Mouse (Mus musculus) hindbrain, embryonic 11.5 days (tissue): Measurements from ENCODE around the gene Obp2a. TPM values are rescaled to one million over a fixed set of nuclear protein-coding genes. Genes with fewer than 3 reads are reported as not detected.
"Not testable (repeated sequence)": the region's sequence is repeated elsewhere in the genome, so short reads cannot be mapped to it uniquely, and the experiment has no call there.

Experiments
- ATAC-seq: fragments of 200-750 bp; cut with Nextera tagmentation; 2 replicates; pipeline ENCODE4 v1.8.0; 2017; ENCODE audit warnings: mild to moderate bottlenecking, moderate TSS enrichment, moderate library complexity; ENCODE audit not compliant: low FRiP score
- DNase-seq: peaks from one replicate; pipeline ENCODE4 v3.0.0-alpha.2; 2015; ENCODE audit warnings: low spot score
- H3K27ac ChIP-seq: fragments of 300-500 bp; sonication (generic); 2 replicates; pipeline ENCODE4 v1.5.1; 2014; ENCODE audit warnings: mild to moderate bottlenecking, low read depth, low read length
- H3K27me3 ChIP-seq: fragments of 300-500 bp; sonication (generic); 2 replicates; pipeline ENCODE4 v1.6.1; 2014; ENCODE audit warnings: mild to moderate bottlenecking, low read length, moderate library complexity, mixed read lengths; ENCODE audit not compliant: control insufficient read depth, insufficient read depth
- H3K36me3 ChIP-seq: fragments of 300-500 bp; sonication (generic); 2 replicates; pipeline ENCODE4 v1.6.1; 2014; ENCODE audit warnings: mild to moderate bottlenecking, low read length, moderate library complexity, mixed read lengths; ENCODE audit not compliant: control insufficient read depth, insufficient read depth
- H3K4me1 ChIP-seq: fragments of 300-500 bp; sonication (generic); replicated peaks from 2 replicates; pipeline ENCODE4 v1.6.1; 2014; ENCODE audit warnings: low read length, mixed read lengths; ENCODE audit not compliant: control insufficient read depth, insufficient read depth
- H3K4me2 ChIP-seq: fragments of 300-500 bp; sonication (generic); replicated peaks from 2 replicates; pipeline ENCODE4 v1.6.1; 2014; ENCODE audit warnings: mild to moderate bottlenecking, low read depth, low read length
- H3K4me3 ChIP-seq: fragments of 300-500 bp; sonication (generic); 2 replicates; pipeline ENCODE4 v1.5.1; 2014; ENCODE audit warnings: low read depth, low read length
- H3K9ac ChIP-seq: fragments of 300-500 bp; sonication (generic); 2 replicates; pipeline ENCODE4 v1.6.1; 2014; ENCODE audit warnings: low read depth, low read length
- H3K9me3 ChIP-seq: fragments of 300-500 bp; sonication (generic); 2 replicates; pipeline ENCODE4 v1.6.1; 2016; ENCODE audit warnings: low read length; ENCODE audit not compliant: control insufficient read depth
- WGBS: fragments of 180-500 bp; shearing (Covaris S2); extraction: QIAGEN DNeasy Blood & Tissue Kit; methylation state at CpG from one replicate; pipeline ENCODE4 v1.1.7; 2014; 5-methylcytosine and 5-hydroxymethylcytosine counted together
- polyA plus RNA-seq: library from polyadenylated mRNA; unstranded; fragments of >200 nt; fragmentation: Nextera tagmentation; extraction: Ambion mirVana; gene quantifications from 2 replicates; pipeline ENCODE4 v1.2.1, GENCODE M21; 2014

The Obp2a gene
- polyA plus RNA-seq, 1 experiment from 2014 or later: not detected

DNA sequence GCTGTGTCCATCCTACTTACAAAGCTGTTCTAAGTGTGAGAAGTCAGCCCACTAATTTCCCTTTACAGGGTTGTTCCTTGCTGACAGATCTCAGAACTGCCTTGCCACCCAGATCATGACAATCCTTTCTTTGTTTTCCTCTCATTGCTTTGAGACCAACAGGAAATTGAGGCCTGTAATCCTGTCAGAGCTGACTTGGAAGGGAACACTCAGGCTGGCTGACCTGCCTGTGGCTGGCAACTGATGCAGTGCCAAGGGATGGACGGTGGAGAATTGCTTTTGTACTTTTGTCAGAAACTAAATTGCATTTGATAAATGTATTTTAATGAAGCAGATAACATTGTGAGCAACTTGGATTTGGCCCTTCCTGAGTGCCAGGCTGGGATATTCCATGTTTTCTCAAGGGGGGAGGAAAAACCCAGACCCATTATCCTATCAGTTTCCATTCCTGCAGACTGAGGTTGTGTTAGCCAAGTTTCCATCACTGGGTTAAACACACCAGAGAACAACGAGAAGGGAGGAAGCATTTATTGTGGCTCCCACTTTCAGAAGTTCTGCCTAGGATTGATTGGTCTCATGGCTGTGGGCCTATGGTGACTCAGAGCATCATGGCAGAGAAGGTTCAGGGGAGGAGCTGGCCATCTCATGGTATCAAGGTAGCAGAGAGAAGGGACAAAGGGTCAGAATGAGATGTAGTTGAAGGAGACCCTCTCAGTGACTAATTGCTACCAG is 33.5 kb downstream of the Obp2a start:
- whole genome bisulfite sequencing: 73% methylated on average over 2 of the region's 2 CpGs
- ATAC-seq: no peak
- Histone ChIP-seq H3K9me3 (no peaks in the 10 kb centered on the region), H3K27ac (no peak overlapping the region), H3K9ac (no peak overlapping the region), H3K4me2 (no peak overlapping the region), H3K4me1 (no peaks in the 10 kb centered on the region), H3K36me3 (no peaks in the 10 kb centered on the region), H3K27me3 (no peaks in the 10 kb centered on the region), H3K4me3 (no peak overlapping the region)
- DNase-seq: no peak

DNA sequence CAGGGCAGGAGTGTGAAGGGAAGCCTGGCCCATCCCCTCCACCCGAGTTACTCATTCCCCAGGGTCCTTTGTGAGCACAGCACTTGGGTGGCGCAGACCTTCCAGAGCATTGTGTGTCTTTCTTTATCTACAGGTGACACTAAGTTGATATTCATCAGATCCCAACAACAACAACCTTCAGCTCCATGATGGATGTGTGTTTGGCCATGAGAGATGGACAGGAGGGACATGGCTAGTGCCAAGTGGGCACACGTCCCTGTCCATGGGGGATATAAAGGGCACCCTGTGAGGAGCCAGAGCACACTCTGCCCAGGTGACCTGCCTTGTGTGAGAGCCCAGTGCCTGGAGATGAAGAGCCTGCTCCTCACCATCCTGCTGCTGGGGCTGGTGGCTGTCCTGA is 36.9 kb downstream of the Obp2a start, which contains the start of gene Obp2b:
TSS of gene Obp2b (plus strand) at position 301 of the 400 bp plus-strand sequence.
- not testable (repeated sequence) for H3K4me2 ChIP-seq, H3K9me3 ChIP-seq, H3K36me3 ChIP-seq, H3K27ac ChIP-seq, ATAC-seq, DNase-seq, H3K9ac ChIP-seq, H3K4me3 ChIP-seq, H3K27me3 ChIP-seq, H3K4me1 ChIP-seq
- 89% methylated on average over 3 of the region's 3 CpGs for WGBS

DNA sequence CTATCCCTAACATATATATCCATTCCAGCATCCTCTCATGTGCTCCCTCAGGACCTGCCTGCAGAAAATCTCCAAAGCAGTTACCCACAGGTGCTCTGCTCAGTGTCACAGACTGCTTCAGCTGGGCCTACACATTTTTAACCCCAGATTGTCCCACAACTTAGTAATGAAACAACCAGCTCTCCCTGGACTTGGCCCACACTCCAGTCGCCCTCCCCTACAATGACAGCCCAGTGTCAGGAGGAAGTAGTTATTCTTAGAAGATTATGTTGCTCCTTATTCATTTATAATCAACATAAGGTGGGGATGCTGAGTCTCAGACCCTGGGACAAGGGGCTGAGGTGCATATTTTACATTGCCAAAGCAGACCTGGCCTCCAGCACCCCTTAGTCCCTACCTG is 41.8 kb downstream of the Obp2a start:
- no peaks in the 10 kb centered on the region for H3K36me3 ChIP-seq
- ATAC-seq (no peak), DNase-seq (no peak)
- no peak overlapping the region for H3K27ac ChIP-seq
- no peak overlapping the region for H3K4me3 ChIP-seq
- no peak overlapping the region for H3K4me2 ChIP-seq
- H3K9me3 ChIP-seq: no peaks in the 10 kb centered on the region
- no peaks in the 10 kb centered on the region for H3K4me1 ChIP-seq
- H3K27me3 ChIP-seq: no peaks in the 10 kb centered on the region
- 74% methylated on average over 1 of the region's 1 CpGs for WGBS
- H3K9ac ChIP-seq: no peak overlapping the region

Other genes starting within 250 kb of the Obp2a start
- 0.57 TPM in 1 of 2 replicates, not detected in the other for gene Clic3, start 243.2 kb upstream of the Obp2a start, polyA plus RNA-seq
- 27.6 and 28.0 TPM in 2 replicates for gene Paxx, start 238.9 kb upstream of the Obp2a start, polyA plus RNA-seq
- 0.39 and 0.64 TPM in 2 replicates for gene Ptgds, start 230.0 kb upstream of the Obp2a start, polyA plus RNA-seq
- not detected in 2 replicates for gene Lcn12, start 206.1 kb upstream of the Obp2a start, polyA plus RNA-seq
- gene Fbxw5, start 199.3 kb upstream of the Obp2a start, polyA plus RNA-seq: 64.2 and 75.3 TPM in 2 replicates
- 4.0 and 6.1 TPM in 2 replicates for gene C8g, start 198.3 kb upstream of the Obp2a start, polyA plus RNA-seq
- 25.3 and 32.3 TPM in 2 replicates for gene Traf2, start 153.1 kb upstream of the Obp2a start, polyA plus RNA-seq
- 380 and 436 TPM in 2 replicates for gene Edf1, start 142.2 kb upstream of the Obp2a start, polyA plus RNA-seq
- gene Mamdc4, start 125.2 kb upstream of the Obp2a start, polyA plus RNA-seq: 3.0 and 4.2 TPM in 2 replicates
- gene Phpt1, start 124.8 kb upstream of the Obp2a start, polyA plus RNA-seq: 161 and 167 TPM in 2 replicates
- gene Ajm1, start 118.3 kb upstream of the Obp2a start, polyA plus RNA-seq: 0.38 and 0.59 TPM in 2 replicates
- 53.3 and 55.3 TPM in 2 replicates for gene Rabl6, start 91.5 kb upstream of the Obp2a start, polyA plus RNA-seq
- 0.14 and 0.22 TPM in 2 replicates for gene Ccdc183, start 82.4 kb upstream of the Obp2a start, polyA plus RNA-seq
- 17.6 and 18.0 TPM in 2 replicates for gene Tmem141, start 78.0 kb upstream of the Obp2a start, polyA plus RNA-seq
- 0.57 and 0.82 TPM in 2 replicates for gene Fcna, start 72.0 kb upstream of the Obp2a start, polyA plus RNA-seq
- not detected in 2 replicates for gene Lcn8, start 46.9 kb upstream of the Obp2a start, polyA plus RNA-seq
- gene Lcn5, start 42.1 kb upstream of the Obp2a start, polyA plus RNA-seq: not detected in 2 replicates
- not detected in 2 replicates for gene Lcn6, start 23.3 kb upstream of the Obp2a start, polyA plus RNA-seq
- 0.20 TPM in 1 of 2 replicates, not detected in the other for gene Lcn10, start 17.3 kb upstream of the Obp2a start, polyA plus RNA-seq
- 65.1 and 71.6 TPM in 2 replicates for gene Bmyc, start 6.7 kb downstream of the Obp2a start, polyA plus RNA-seq
- not detected in 2 replicates for gene Obp2b, start 37.0 kb downstream of the Obp2a start, polyA plus RNA-seq
- gene Lcn3, start 65.5 kb downstream of the Obp2a start, polyA plus RNA-seq: not detected in 2 replicates
- not detected in 2 replicates for gene Lcn11, start 77.0 kb downstream of the Obp2a start, polyA plus RNA-seq
- not detected in 2 replicates for gene Gm13539, start 82.2 kb downstream of the Obp2a start, polyA plus RNA-seq
- gene Glt6d1, start 115.8 kb downstream of the Obp2a start, polyA plus RNA-seq: not detected in 2 replicates
- not detected in 2 replicates for gene Lcn9, start 123.1 kb downstream of the Obp2a start, polyA plus RNA-seq
- gene Sohlh1, start 147.2 kb downstream of the Obp2a start, polyA plus RNA-seq: not detected in 2 replicates
- gene Kcnt1, start 163.7 kb downstream of the Obp2a start, polyA plus RNA-seq: 0.64 and 0.86 TPM in 2 replicates